Mouse (Mus musculus) hindbrain, embryonic 11.5 days (tissue): ENCODE data around the gene Itih2. TPM values are rescaled to one million over a fixed set of nuclear protein-coding genes. Genes with fewer than 3 reads are reported as not detected.

Source experiments
- ATAC-seq: fragments of 200-750 bp; cut with Nextera tagmentation; 2 replicates; pipeline ENCODE4 v1.8.0; 2017; ENCODE audit warnings: mild to moderate bottlenecking, moderate TSS enrichment, moderate library complexity; ENCODE audit not compliant: low FRiP score
- DNase-seq: peaks from one replicate; pipeline ENCODE4 v3.0.0-alpha.2; 2015; ENCODE audit warnings: low spot score
- H3K27ac ChIP-seq: fragments of 300-500 bp; sonication (generic); 2 replicates; pipeline ENCODE4 v1.5.1; 2014; ENCODE audit warnings: mild to moderate bottlenecking, low read depth, low read length
- H3K27me3 ChIP-seq: fragments of 300-500 bp; sonication (generic); 2 replicates; pipeline ENCODE4 v1.6.1; 2014; ENCODE audit warnings: mild to moderate bottlenecking, low read length, moderate library complexity, mixed read lengths; ENCODE audit not compliant: control insufficient read depth, insufficient read depth
- H3K36me3 ChIP-seq: fragments of 300-500 bp; sonication (generic); 2 replicates; pipeline ENCODE4 v1.6.1; 2014; ENCODE audit warnings: mild to moderate bottlenecking, low read length, moderate library complexity, mixed read lengths; ENCODE audit not compliant: control insufficient read depth, insufficient read depth
- H3K4me1 ChIP-seq: fragments of 300-500 bp; sonication (generic); replicated peaks from 2 replicates; pipeline ENCODE4 v1.6.1; 2014; ENCODE audit warnings: low read length, mixed read lengths; ENCODE audit not compliant: control insufficient read depth, insufficient read depth
- H3K4me2 ChIP-seq: fragments of 300-500 bp; sonication (generic); replicated peaks from 2 replicates; pipeline ENCODE4 v1.6.1; 2014; ENCODE audit warnings: mild to moderate bottlenecking, low read depth, low read length
- H3K4me3 ChIP-seq: fragments of 300-500 bp; sonication (generic); 2 replicates; pipeline ENCODE4 v1.5.1; 2014; ENCODE audit warnings: low read depth, low read length
- H3K9ac ChIP-seq: fragments of 300-500 bp; sonication (generic); 2 replicates; pipeline ENCODE4 v1.6.1; 2014; ENCODE audit warnings: low read depth, low read length
- H3K9me3 ChIP-seq: fragments of 300-500 bp; sonication (generic); 2 replicates; pipeline ENCODE4 v1.6.1; 2016; ENCODE audit warnings: low read length; ENCODE audit not compliant: control insufficient read depth
- WGBS: fragments of 180-500 bp; shearing (Covaris S2); extraction: QIAGEN DNeasy Blood & Tissue Kit; methylation state at CpG from one replicate; pipeline ENCODE4 v1.1.7; 2014; 5-methylcytosine and 5-hydroxymethylcytosine counted together
- polyA plus RNA-seq: library from polyadenylated mRNA; unstranded; fragments of >200 nt; fragmentation: Nextera tagmentation; extraction: Ambion mirVana; gene quantifications from 2 replicates; pipeline ENCODE4 v1.2.1, GENCODE M21; 2014

Itih2 gene
- polyA plus RNA-seq, 1 experiment from 2014 or later = 0.31 TPM

DNA sequence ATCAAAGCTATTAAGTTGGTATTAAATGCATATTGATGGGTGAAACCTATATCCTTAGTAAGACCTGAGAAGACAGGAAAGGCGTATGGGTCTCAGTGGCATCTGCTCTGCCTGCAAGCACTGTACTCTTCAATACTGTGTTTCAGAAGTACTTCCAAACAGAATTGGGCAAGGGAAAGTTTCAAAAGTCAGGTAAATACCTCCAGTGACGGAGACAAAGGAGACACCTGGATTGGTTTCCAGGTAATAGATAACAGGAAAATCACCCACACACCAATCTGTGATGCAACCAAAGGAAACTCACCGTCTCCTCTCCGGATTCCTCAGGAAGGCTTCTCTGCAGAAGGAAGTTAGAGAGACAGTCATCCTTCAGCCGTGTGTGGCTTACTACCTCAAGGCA lies 3.7 kb downstream of the Itih2 start:
- Histone ChIP-seq H3K27ac (no peak overlapping the region), H3K4me2 (no peak overlapping the region), H3K9me3 (no peaks in the 10 kb centered on the region), H3K27me3 (no peaks in the 10 kb centered on the region), H3K4me1 (no peaks in the 10 kb centered on the region), H3K9ac (no peak overlapping the region), H3K4me3 (no peak overlapping the region), H3K36me3 (no peaks in the 10 kb centered on the region)
- DNase-seq (no peak), ATAC-seq (no peak)
- WGBS = 96% methylated on average over 5 of the region's 5 CpGs

DNA sequence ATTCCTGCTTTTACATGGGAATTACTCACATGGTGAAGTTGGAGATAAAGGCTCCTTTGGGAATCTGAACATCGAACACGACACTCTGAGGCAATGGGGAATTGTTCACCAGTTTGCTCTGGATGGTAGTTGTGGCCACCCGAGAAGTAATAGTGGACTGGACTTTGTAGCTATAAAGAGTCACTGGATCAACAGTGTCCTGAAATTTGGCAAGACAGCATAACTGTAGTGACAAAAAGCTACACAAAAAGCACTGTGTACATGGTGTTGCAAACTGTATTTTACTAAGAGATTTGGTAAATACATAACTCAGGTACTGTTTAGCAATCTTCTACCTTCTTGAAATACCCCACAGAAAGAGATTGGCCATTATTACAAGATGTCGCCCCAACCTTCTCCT lies 5.1 kb downstream of the Itih2 start:
- ATAC-seq = no peak
- 95% methylated on average over 4 of the region's 4 CpGs for WGBS
- no peak overlapping the region for H3K4me2 ChIP-seq

DNA sequence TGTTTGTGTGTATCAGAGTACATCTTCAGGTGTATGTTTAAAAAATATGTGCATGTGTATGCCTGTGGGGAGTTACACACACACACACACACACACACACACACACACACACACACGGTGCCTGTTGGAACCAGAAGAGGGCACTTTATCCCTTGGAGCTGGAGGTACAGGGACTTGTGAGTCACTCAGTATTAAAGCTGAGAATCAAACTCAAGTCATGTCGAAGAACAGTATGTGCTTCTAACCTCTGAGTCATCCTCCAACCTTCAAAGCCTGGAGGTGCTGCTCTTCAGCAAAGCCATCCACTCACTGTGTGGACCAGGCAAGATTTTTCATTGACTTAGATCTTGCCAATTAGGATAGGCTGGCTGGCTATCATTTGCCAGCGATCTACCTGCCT lies 9.4 kb downstream of the Itih2 start:
- H3K36me3 ChIP-seq = no peaks in the 10 kb centered on the region
- H3K4me3 ChIP-seq = no peak overlapping the region
- H3K4me1 ChIP-seq = no peaks in the 10 kb centered on the region
- no peaks in the 10 kb centered on the region for H3K27me3 ChIP-seq
- no peak for ATAC-seq
- no peak overlapping the region for H3K9ac ChIP-seq
- no peak overlapping the region for H3K4me2 ChIP-seq
- H3K9me3 ChIP-seq = no peaks in the 10 kb centered on the region
- DNase-seq = no peak
- WGBS = 70% methylated on average over 3 of the region's 3 CpGs
- no peak overlapping the region for H3K27ac ChIP-seq

More for the DNA sequence above, 5.1 kb downstream of the Itih2 start:
- no peak overlapping the region for H3K9ac ChIP-seq
- no peaks in the 10 kb centered on the region for H3K4me1 ChIP-seq
- H3K36me3 ChIP-seq = no peaks in the 10 kb centered on the region
- DNase-seq = no peak
- no peak overlapping the region for H3K4me3 ChIP-seq
- no peaks in the 10 kb centered on the region for H3K9me3 ChIP-seq
- no peak overlapping the region for H3K27ac ChIP-seq
- no peaks in the 10 kb centered on the region for H3K27me3 ChIP-seq

DNA sequence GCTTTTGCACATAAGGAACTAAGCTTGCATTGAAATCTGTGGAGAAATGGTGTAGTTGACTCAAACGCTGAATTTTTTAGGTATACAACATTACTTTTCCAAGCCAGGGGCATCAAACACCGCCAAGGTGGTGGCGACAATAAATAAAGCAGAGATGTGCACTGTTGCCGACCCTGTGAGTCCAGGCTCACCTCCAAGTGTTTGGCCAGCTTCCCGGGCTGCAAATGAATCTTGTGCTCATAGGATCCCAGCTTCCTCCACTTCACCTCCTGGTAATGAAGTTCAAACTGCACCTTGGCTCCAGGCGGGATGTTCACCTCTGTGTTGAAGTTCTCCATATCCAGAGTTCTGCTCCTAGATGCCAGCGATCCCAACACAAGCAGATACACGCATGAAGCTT lies 11.9 kb downstream of the Itih2 start:
- ATAC-seq = no peak
- no peak overlapping the region for H3K9ac ChIP-seq
- no peaks in the 10 kb centered on the region for H3K9me3 ChIP-seq
- no peaks in the 10 kb centered on the region for H3K36me3 ChIP-seq
- no peak overlapping the region for H3K4me2 ChIP-seq
- no peak overlapping the region for H3K4me3 ChIP-seq
- no peaks in the 10 kb centered on the region for H3K4me1 ChIP-seq
- no peaks in the 10 kb centered on the region for H3K27me3 ChIP-seq
- 90% methylated on average over 8 of the region's 8 CpGs for WGBS
- no peak for DNase-seq
- H3K27ac ChIP-seq = no peak overlapping the region

DNA sequence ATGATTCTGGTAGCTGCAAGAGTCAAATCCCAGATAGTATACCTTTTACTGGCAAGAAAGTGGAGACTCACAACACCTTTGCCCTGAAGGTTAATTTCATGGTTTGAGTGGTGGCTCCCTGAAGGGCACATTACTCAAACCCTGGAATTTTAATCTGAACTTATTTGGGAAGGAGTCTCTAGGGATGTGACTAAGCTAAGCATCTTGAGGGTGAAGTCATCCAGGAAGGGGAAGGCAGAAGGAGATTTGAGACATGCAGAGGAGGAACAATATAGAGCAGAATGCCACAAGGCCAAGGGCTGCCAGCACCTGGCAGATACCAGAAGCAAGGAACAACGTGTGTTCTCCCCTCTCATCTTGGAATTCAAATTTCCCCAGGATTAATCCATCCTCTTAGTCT lies 12.4 kb downstream of the Itih2 start:
- no peak overlapping the region for H3K9ac ChIP-seq
- H3K27me3 ChIP-seq = no peaks in the 10 kb centered on the region
- no peaks in the 10 kb centered on the region for H3K4me1 ChIP-seq
- ATAC-seq (no peak), DNase-seq (no peak)
- H3K4me2 ChIP-seq = no peak overlapping the region
- H3K4me3 ChIP-seq = no peak overlapping the region
- no peak overlapping the region for H3K27ac ChIP-seq
- 67% methylated on average over 1 of the region's 1 CpGs for WGBS
- H3K9me3 ChIP-seq = no peaks in the 10 kb centered on the region
- no peaks in the 10 kb centered on the region for H3K36me3 ChIP-seq

GRCm38 (mm10) chr2:10108535-10109189 lies 22.5 kb downstream of the Itih2 start:
- Histone ChIP-seq H3K36me3 (no peaks in the 10 kb centered on the region), H3K4me2 (no peak overlapping the region), H3K9ac (no peak overlapping the region), H3K27ac (no peak overlapping the region), H3K27me3 (no peaks in the 10 kb centered on the region), H3K4me1 (no peaks in the 10 kb centered on the region), H3K4me3 (no peak overlapping the region), H3K9me3 (no peaks in the 10 kb centered on the region)
- DNase-seq = no peak
- no peak for ATAC-seq
- 77% methylated on average over 6 of the region's 6 CpGs for WGBS

DNA sequence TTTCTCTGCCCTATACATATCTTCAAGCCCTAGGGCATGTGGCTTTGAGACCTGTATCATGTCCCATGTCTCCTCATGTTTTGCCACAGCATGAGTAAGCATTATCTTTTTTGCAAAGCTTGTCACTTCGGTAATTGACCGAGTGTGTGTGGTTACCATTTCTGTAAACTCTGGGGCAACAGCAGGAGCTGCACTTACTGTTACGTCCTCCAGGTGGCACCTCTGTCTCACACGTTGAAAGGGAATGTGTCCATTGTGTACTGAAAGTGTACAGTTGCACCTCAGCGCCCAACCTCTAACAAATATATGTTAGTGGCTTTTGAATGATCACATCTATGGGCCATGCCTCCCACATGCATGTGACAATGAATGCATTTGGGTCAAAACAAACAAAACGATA lies 30.0 kb downstream of the Itih2 start:
- Histone ChIP-seq H3K9ac (no peak overlapping the region), H3K4me1 (no peaks in the 10 kb centered on the region), H3K36me3 (no peaks in the 10 kb centered on the region), H3K4me2 (no peak overlapping the region), H3K9me3 (no peaks in the 10 kb centered on the region), H3K4me3 (no peak overlapping the region), H3K27me3 (no peaks in the 10 kb centered on the region), H3K27ac (no peak overlapping the region)
- DNase-seq (peak; percentile 59), ATAC-seq (0 out of 2 replicates have a peak, but pooled peaks have one; percentile 31)
- 47% methylated on average over 6 of the region's 6 CpGs for WGBS

GRCm38 (mm10) chr2:10100471-10100870 lies 30.7 kb downstream of the Itih2 start:
- Histone ChIP-seq H3K27me3 (no peaks in the 10 kb centered on the region), H3K9ac (no peak overlapping the region), H3K36me3 (no peaks in the 10 kb centered on the region), H3K9me3 (no peaks in the 10 kb centered on the region), H3K27ac (no peak overlapping the region), H3K4me1 (no peaks in the 10 kb centered on the region), H3K4me3 (no peak overlapping the region), H3K4me2 (no peak overlapping the region)
- DNase-seq (no peak), ATAC-seq (no peak)
- WGBS = 79% methylated on average over 2 of the region's 2 CpGs

GRCm38 (mm10) chr2:10098598-10099215 lies 32.5 kb downstream of the Itih2 start:
- ATAC-seq (peak; percentile 20; the same call in 1 of the 2 replicates), DNase-seq (peak; percentile 79)
- Histone ChIP-seq H3K9me3 (no peaks in the 10 kb centered on the region), H3K4me3 (no peak overlapping the region), H3K4me1 (no peaks in the 10 kb centered on the region), H3K27me3 (no peaks in the 10 kb centered on the region), H3K4me2 (no peak overlapping the region), H3K27ac (no peak overlapping the region), H3K36me3 (no peaks in the 10 kb centered on the region), H3K9ac (no peak overlapping the region)
- 35% methylated on average over 9 of the region's 9 CpGs for WGBS
